Mouse (Mus musculus): Measurements from ENCODE around the gene Pnck. TPM values are rescaled to one million over a fixed set of nuclear protein-coding genes. Genes with fewer than 3 reads are reported as not detected.

Pnck gene
- polyA plus RNA-seq, 1 experiment from 2014 or later, result 15.7 TPM

DNA sequence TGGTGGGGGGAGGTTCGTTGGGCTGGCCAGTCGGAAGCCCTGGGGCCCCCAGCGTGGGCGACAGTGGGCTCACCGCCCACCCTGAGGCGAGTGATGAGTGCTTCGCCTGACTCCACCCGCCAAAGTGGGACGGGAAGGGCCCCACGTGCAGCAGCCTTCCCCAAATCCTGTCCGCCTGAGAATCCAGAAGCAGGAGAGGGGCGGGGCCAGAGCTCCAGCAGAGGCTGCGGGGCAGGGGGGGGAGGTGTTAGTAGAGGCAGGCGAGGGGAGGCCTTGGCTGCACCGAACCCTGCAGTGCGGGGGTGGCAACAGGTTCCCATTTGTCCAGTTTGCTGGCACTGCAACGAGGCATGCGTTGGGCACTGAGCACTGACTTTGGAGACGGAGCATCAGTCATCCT lies 22.5 kb downstream of the Pnck start:
- no peaks in the 10 kb centered on the region for H3K36me3 ChIP-seq
- no peak overlapping the region for H3K27ac ChIP-seq
- peaks cover 9% of the 10 kb centered on the region for H3K4me1 ChIP-seq
- peak overlapping the region; percentile 76 for H3K4me2 ChIP-seq
- peaks cover 45% of the 10 kb centered on the region for H3K27me3 ChIP-seq
- H3K4me3 ChIP-seq, result peak overlapping the region; percentile 32
- H3K9me3 ChIP-seq, result no peaks in the 10 kb centered on the region
- no peak overlapping the region for H3K9ac ChIP-seq
- 12% methylated on average over 19 of the region's 19 CpGs for WGBS
- no peak for ATAC-seq (ENCODE audit: borderline replicate concordance, extremely low read depth, low FRiP score, low TSS enrichment)

DNA sequence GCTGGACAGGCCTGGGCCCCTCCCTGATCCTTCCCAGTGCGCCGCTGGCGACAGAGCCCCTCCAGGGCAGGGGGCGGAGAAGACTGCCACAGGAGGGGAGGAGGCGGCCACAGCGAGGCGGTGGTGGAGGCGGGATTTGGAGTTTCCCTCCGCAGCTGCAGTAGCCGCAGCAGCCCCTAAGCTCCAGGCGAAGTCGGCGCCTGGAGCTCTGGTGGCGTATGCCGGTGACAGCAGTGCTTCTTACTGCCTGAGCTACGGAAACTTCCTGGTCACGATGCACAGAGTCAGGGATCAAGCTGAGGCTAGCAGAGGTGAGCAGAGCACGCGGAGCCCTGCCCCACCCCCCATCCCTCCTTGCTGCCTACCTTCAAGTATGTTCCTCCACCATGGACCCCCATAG lies 24.5 kb downstream of the Pnck start:
- peak overlapping the region; percentile 41 for H3K4me2 ChIP-seq
- no peak overlapping the region for H3K9ac ChIP-seq
- WGBS, result 20% methylated on average over 15 of the region's 19 CpGs
- no peaks in the 10 kb centered on the region for H3K36me3 ChIP-seq
- 0 out of 2 replicates have a peak overlapping the region, but pooled peaks have one; percentile 5 for H3K4me3 ChIP-seq
- H3K27me3 ChIP-seq, result peaks cover 45% of the 10 kb centered on the region
- no peak overlapping the region for H3K27ac ChIP-seq
- ATAC-seq (ENCODE audit: borderline replicate concordance, extremely low read depth, low FRiP score, low TSS enrichment), result no peak; the same call in 1 of the 2 replicates
- H3K9me3 ChIP-seq, result no peaks in the 10 kb centered on the region
- peaks cover 9% of the 10 kb centered on the region for H3K4me1 ChIP-seq

DNA sequence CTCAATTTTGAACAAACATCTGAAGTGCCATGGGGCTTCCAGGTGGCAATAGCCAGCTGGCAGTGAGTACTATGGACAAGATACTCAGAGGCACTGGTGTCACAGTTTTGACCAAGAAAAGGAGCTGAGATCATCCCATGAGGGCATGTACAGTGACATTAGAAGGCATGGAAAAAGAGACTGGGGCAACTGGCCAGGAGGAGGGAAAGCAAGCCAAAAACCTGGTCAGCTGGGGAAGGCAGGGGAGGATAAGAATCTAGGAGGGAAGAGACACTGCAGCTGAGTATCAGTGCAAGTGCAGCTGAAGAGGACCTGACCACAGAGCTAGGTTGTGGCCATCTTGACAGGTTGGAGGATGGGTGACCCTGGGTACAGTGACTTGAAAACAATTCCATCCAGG lies 32.9 kb downstream of the Pnck start:
- Histone ChIP-seq H3K36me3 (no peaks in the 10 kb centered on the region), H3K4me3 (no peak overlapping the region), H3K27me3 (no peaks in the 10 kb centered on the region; the same call in 1 of the 2 replicates), H3K9me3 (no peaks in the 10 kb centered on the region), H3K27ac (no peak overlapping the region), H3K9ac (no peak overlapping the region), H3K4me1 (no peaks in the 10 kb centered on the region), H3K4me2 (no peak overlapping the region)
- no peak for ATAC-seq (ENCODE audit: borderline replicate concordance, extremely low read depth, low FRiP score, low TSS enrichment)

DNA sequence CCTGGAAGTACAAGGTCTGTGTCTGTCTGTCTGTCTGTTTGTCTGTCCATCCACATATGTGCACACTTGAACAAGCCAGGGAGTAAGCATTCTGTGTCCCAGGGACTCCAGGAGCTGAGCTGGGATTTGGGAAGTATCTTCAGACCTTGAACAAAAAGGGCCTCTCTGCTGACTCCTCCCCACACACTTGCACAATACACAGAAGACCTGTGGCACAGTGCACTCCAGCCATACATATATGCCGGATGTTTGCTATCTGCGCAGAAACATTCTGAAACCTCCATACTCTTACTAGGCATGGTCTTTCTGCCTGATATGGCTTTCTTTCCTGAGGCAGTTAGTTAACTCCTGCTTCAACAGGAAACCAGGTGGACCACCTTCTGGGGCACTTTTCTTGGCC lies 40.0 kb downstream of the Pnck start:
- ATAC-seq (ENCODE audit: borderline replicate concordance, extremely low read depth, low FRiP score, low TSS enrichment), result no peak
- Histone ChIP-seq H3K27ac (no peak overlapping the region), H3K9ac (no peak overlapping the region), H3K4me1 (no peaks in the 10 kb centered on the region), H3K4me3 (no peak overlapping the region), H3K4me2 (no peak overlapping the region), H3K27me3 (no peaks in the 10 kb centered on the region), H3K9me3 (no peaks in the 10 kb centered on the region), H3K36me3 (no peaks in the 10 kb centered on the region)
- WGBS, result 75% methylated on average over 2 of the region's 2 CpGs

DNA sequence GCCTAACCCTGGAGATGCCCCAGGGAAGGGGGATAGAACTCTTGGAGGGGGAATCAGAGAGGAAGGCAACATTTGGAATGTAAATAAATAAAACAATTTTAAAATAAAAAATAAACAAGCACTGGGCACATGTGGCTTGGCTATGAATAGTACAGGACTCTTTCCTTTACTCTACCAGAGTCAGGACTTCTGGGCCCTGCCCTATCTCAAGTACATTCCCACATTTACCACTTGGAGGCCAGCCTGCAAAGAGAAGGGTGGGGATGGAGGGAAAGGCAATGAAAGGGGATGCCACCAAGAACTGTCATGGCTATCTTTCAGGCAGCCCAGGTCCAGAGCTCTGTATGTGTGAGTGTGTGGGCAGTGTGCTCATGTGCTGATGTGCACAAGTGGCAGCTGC lies 40.5 kb downstream of the Pnck start:
- H3K27ac ChIP-seq, result no peak overlapping the region
- H3K27me3 ChIP-seq, result no peaks in the 10 kb centered on the region
- ATAC-seq (ENCODE audit: borderline replicate concordance, extremely low read depth, low FRiP score, low TSS enrichment), result no peak
- H3K9me3 ChIP-seq, result no peaks in the 10 kb centered on the region
- no peak overlapping the region for H3K4me3 ChIP-seq
- H3K4me1 ChIP-seq, result no peaks in the 10 kb centered on the region
- no peak overlapping the region for H3K4me2 ChIP-seq
- H3K9ac ChIP-seq, result no peak overlapping the region
- H3K36me3 ChIP-seq, result no peaks in the 10 kb centered on the region

DNA sequence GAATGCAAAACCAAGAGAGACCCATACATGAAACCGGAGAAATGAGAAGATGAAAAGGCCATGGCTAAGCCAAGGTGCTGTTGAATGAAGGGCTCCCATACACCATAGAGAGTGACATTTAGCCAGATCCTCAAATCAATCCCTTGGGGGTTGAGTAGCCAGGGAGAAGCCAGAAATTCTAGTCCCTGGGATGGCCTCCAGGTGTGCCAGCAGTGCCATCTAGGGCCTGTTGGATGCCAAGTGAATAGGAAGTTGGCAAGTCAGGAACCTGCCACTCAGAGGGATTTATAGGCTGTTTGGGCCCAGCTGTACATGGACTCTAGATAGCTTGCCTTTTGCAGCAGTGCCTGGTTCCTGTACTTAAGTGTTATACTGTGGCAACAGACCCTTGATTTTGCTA lies 44.0 kb downstream of the Pnck start:
- Histone ChIP-seq H3K9me3 (no peaks in the 10 kb centered on the region), H3K36me3 (no peaks in the 10 kb centered on the region), H3K27ac (no peak overlapping the region), H3K4me3 (no peak overlapping the region), H3K27me3 (no peaks in the 10 kb centered on the region), H3K9ac (no peak overlapping the region), H3K4me1 (no peaks in the 10 kb centered on the region), H3K4me2 (no peak overlapping the region)
- 81% methylated on average over 1 of the region's 1 CpGs for whole genome bisulfite sequencing
- no peak for ATAC-seq (ENCODE audit: borderline replicate concordance, extremely low read depth, low FRiP score, low TSS enrichment)

DNA sequence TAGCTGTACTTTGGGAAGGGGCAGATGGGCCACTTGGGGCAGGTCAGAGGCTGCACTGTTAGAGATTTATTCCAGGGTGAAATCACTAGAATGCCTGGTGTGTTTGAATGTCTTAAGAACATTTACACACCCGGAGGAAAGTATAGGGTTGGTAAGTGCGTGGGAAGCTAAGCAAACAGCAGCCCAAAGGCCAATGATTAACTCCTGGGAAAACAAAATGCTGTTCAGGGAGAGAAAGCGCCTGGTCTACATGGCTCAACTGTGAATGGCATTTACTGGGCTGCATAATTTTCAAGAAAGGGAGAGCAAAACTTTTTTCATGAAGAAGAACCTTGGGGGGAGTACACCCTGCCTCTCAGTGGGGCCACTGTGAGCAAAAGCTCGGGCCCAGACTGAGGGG lies 46.3 kb downstream of the Pnck start:
- H3K9ac ChIP-seq, result no peak overlapping the region
- WGBS, result 58% methylated on average over 4 of the region's 4 CpGs
- ATAC-seq (ENCODE audit: borderline replicate concordance, extremely low read depth, low FRiP score, low TSS enrichment), result no peak
- H3K4me1 ChIP-seq, result no peaks in the 10 kb centered on the region
- H3K27ac ChIP-seq, result peak overlapping the region; percentile 76
- no peaks in the 10 kb centered on the region for H3K9me3 ChIP-seq
- no peak overlapping the region for H3K4me2 ChIP-seq
- no peaks in the 10 kb centered on the region for H3K27me3 ChIP-seq
- H3K4me3 ChIP-seq, result no peak overlapping the region
- no peaks in the 10 kb centered on the region for H3K36me3 ChIP-seq

Other genes with a start within 250 kb of the Pnck start
- 0.09 and 0.19 TPM in 2 replicates for gene Zfp92, start 249.0 kb downstream of the Pnck start, polyA plus RNA-seq (2015; fragmentation: Nextera tagmentation; extraction: Ambion mirVana)
- gene Trex2, start 224.8 kb downstream of the Pnck start, polyA plus RNA-seq (2015; fragmentation: Nextera tagmentation; extraction: Ambion mirVana), result not detected in 2 replicates
- 64.4 and 66.9 TPM in 2 replicates for gene Haus7, start 201.1 kb downstream of the Pnck start, polyA plus RNA-seq (2015; fragmentation: Nextera tagmentation; extraction: Ambion mirVana)
- gene Bgn, start 176.5 kb downstream of the Pnck start, polyA plus RNA-seq (2015; fragmentation: Nextera tagmentation; extraction: Ambion mirVana), result 155 and 183 TPM in 2 replicates
- gene Atp2b3, start 157.0 kb downstream of the Pnck start, polyA plus RNA-seq (2015; fragmentation: Nextera tagmentation; extraction: Ambion mirVana), result 0.09 and 0.13 TPM in 2 replicates
- gene Dusp9, start 20.7 kb downstream of the Pnck start, polyA plus RNA-seq (2015; fragmentation: Nextera tagmentation; extraction: Ambion mirVana), result 11.1 and 13.0 TPM in 2 replicates
- 6.2 and 6.6 TPM in 2 replicates for gene Slc6a8, start 13.0 kb upstream of the Pnck start, polyA plus RNA-seq (2015; fragmentation: Nextera tagmentation; extraction: Ambion mirVana)
- gene Bcap31, start 56.1 kb upstream of the Pnck start, polyA plus RNA-seq (2015; fragmentation: Nextera tagmentation; extraction: Ambion mirVana), result 287 and 292 TPM in 2 replicates
- gene Abcd1, start 56.5 kb upstream of the Pnck start, polyA plus RNA-seq (2015; fragmentation: Nextera tagmentation; extraction: Ambion mirVana), result 23.3 and 25.1 TPM in 2 replicates
- 0.30 and 0.67 TPM in 2 replicates for gene Plxnb3, start 97.0 kb upstream of the Pnck start, polyA plus RNA-seq (2015; fragmentation: Nextera tagmentation; extraction: Ambion mirVana)
- 3.7 and 5.4 TPM in 2 replicates for gene Srpk3, start 114.3 kb upstream of the Pnck start, polyA plus RNA-seq (2015; fragmentation: Nextera tagmentation; extraction: Ambion mirVana)
- 225 and 230 TPM in 2 replicates for gene Idh3g, start 126.8 kb upstream of the Pnck start, polyA plus RNA-seq (2015; fragmentation: Nextera tagmentation; extraction: Ambion mirVana)
- gene Ssr4, start 126.9 kb upstream of the Pnck start, polyA plus RNA-seq (2015; fragmentation: Nextera tagmentation; extraction: Ambion mirVana), result 178 and 183 TPM in 2 replicates
- gene Pdzd4, start 164.9 kb upstream of the Pnck start, polyA plus RNA-seq (2015; fragmentation: Nextera tagmentation; extraction: Ambion mirVana), result 0.47 and 0.67 TPM in 2 replicates
- gene Avpr2, start 232.0 kb upstream of the Pnck start, polyA plus RNA-seq (2015; fragmentation: Nextera tagmentation; extraction: Ambion mirVana), result 0.13 and 0.14 TPM in 2 replicates
- 2.7 and 2.9 TPM in 2 replicates for gene L1cam, start 236.0 kb upstream of the Pnck start, polyA plus RNA-seq (2015; fragmentation: Nextera tagmentation; extraction: Ambion mirVana)